Mouse (Mus musculus): Measurements from ENCODE around the gene Casq1.
"Not testable (repeated sequence)": the region's sequence is repeated elsewhere in the genome, so short reads cannot be mapped to it uniquely, and the experiment has no call there.

Casq1 gene

DNA sequence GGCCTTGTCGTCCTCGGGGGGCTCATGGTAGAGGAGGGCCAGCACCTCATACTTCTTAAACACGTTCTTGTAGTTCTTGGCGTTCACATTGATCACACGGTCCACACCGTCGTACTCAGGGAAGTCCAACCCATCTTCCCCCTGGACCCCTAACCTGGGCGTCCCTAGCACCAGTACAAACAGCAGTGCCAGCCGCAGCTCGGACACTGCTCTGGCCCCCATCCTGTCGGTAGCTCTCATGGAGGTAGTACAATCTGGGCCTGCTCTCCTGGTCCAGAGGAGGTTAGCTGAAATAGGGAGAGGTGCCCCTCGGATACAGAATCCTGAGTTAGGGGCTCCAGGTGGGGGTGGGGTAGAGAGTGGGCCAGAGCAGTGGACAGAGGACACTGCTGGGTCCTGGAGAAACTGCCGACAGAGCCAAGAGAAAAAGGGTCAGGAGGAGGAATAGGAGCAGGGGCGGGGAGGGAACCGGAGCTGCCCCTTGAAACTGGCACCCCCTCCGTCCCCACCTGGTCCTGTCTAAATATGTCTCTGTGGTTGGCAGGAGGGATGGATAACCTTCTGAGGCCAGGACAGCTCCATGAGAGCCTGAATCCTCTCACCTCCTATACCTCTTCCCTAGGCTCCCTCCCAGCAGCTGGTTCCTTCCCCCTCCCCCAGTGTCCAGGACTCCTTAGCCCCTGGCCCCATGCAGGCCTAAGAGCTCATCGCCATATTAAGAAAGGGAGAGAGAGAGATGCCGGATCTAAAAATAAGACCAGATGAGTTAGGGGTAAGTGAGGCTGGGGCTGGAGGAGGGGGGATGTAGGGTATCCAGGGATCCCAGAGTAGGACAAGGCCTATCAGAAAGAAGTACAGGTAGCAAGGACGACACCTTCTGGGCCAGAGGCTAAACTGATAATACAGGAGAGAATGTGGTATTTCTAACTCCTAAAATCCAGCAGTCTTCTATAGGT is at the start of gene Casq1:
TSS of gene Casq1 (minus strand) at position 418 of the 956 bp plus-strand sequence.
- no peak for DNase-seq (ENCODE audit: low read depth in 1 of 2, low spot score in 2 of 2)

DNA sequence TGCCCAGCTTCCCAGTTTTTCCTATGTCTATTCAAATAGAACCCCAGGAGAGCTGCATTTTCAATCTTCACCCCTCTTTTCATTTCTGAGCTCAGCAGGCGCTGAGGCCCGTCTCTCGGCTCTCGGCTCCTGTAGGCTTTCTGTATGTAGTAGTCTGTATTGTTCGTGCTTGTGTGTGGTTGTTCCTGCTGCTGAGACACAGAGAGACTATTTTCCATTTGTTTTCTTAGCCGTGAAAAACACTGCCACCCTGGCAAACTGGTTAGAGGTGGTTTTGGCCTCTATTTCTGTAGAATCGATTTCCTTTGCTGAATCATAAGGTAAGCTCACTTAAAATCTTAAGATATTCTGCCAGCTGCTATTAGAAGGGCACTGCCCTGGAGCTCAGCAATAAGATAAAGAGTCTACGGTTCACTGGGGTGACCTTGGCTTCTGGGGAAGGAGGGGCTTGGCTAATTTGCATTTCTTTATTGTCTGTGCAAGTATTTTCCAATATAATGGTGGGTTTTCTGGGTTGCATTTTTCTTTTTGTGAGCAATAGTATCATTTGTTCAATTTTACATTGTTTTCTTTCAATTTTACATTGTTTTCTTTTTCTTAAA is 41.9 kb upstream of the Casq1 start, which contains the start of gene Igsf8:
TSS of gene Igsf8 (plus strand) at position 165 of the 602 bp plus-strand sequence.
- DNase-seq (ENCODE audit: low read depth in 1 of 2, low spot score in 2 of 2), result no peak

DNA sequence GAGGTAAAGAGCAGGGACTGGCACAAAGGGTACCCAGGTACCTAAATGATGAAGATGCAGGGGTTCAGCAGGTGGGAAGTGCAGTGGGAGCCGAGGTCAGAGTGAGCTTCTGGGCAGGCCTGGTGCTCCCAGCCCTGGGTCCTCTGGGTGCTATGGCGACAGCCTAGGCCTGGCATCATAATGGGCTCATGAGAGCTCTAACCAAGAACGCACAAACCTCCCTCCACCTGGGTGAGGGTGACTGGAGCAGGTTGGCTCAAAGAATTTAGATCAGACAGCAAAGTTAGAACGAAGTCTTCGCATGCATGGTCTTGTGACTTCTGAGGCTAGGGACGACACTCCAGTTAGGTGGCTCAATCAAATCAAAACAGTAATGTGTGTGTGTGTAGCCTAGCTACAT is 38.6 kb upstream of the Casq1 start, which contains the start of gene Atp1a4:
TSS of gene Atp1a4 (minus strand) at position 101 of the 400 bp plus-strand sequence.
- no peak for DNase-seq (ENCODE audit: low read depth in 1 of 2, low spot score in 2 of 2)

DNA sequence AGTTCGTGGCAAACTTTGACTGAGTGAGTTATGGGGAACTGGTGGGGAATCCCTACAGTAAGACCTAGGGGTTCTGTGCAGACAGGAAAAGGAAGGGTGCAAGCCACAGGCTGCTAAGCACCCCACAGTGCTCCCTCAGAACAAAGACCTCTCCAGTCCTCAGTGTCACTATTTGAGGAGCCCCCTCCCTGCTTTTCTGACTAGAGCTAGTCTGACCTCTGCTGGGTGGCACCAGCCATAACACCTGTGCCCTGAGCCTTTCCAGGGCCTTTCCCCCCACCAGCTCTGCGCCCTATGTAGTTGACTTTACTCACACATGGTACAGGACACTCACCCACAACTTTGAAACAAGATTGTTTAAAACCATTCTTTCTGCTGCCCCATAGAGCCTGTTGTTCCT is 28.0 kb upstream of the Casq1 start:
- DNase-seq (ENCODE audit: low read depth in 1 of 2, low spot score in 2 of 2), result no peak

DNA sequence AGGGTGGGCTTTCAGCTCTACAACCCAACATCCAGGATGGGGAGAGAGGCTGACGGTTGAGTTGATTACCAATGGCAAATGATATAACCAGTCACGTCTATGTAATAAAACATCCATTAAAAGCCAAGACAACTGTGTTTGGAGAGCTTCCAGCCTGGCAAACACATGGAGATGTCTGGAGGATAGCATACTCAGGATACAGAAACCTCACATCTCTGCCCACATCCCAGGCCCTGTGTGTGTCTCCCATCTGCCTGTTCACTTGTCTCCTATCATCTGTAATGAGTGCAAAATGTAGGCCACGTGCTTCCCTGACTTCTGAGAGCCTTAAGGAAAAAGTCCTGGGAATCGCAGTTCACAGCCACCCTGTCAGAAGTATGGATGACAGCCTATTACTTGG is 27.5 kb upstream of the Casq1 start:
- DNase-seq (ENCODE audit: low read depth in 1 of 2, low spot score in 2 of 2), result no peak

DNA sequence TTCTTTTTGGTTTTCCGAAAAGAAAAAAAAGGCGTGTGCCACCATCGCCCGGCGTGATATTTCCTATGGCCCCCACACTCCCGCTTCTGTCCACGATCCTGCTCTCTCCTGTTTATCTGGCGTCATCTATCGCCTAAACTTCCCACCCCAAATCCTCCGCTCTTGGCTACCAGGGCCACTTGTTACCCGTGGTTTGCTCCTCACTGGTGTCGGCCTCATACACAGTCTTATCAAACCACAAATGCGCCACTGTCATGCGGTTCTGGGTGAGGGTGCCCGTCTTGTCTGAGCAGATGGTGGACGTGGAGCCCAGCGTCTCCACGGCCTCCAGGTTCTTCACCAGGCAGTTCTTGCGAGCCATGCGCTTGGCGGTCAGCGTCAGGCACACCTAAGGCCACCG is 25.0 kb upstream of the Casq1 start:
- DNase-seq (ENCODE audit: low read depth in 1 of 2, low spot score in 2 of 2), result not testable (repeated sequence)

DNA sequence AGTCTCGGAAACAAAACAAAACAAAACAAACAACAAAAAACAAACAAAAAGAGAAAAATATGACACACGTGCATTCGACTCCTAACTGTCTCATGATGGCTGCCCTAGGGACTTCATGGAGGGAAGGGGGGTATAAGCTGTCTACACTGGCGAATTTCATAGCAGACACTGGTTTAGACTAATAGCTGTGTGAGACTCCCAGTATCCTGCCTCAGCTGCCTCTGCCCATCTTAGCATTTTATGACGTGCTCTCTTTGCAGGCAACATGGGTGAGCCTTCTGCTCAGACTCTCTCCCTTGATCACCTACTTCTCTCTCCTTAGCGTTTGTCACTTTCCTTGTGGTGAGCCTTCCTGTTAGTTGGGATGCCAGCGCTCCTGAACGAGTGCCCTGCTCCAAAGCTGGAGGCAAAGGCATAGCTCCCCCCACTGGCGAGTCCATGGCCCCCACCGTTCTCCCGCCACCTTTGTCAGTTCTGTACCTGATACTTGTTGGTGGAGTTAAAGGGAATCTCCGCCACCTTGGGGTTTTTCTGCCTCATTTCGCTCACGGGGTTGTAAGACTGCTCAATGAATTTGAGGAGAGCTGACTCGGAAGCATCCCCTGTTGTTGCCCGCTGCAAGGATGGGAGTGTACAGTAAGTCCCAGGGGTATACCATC is 24.0 kb upstream of the Casq1 start:
- DNase-seq (ENCODE audit: low read depth in 1 of 2, low spot score in 2 of 2), result no peak

DNA sequence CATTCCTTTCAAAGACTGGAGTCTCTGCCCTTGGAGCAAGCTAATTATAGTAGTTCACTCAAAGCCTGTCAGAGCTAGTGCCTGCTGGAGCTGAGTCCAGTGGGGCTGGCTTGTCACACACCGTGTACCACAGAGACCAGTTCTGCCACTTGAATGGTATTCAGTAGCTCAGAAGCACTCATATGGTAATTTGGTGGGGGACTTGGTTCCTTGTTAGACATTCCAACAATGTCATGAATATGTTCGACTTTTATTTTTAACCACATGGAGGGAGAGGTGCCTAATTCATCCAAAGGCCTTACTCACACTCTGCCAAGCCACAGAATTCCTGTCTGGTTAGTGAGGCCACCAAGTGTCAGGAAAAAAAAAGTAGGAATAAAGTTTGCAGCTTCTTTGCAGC is 22.7 kb upstream of the Casq1 start:
- no peak for DNase-seq (ENCODE audit: low read depth in 1 of 2, low spot score in 2 of 2)

DNA sequence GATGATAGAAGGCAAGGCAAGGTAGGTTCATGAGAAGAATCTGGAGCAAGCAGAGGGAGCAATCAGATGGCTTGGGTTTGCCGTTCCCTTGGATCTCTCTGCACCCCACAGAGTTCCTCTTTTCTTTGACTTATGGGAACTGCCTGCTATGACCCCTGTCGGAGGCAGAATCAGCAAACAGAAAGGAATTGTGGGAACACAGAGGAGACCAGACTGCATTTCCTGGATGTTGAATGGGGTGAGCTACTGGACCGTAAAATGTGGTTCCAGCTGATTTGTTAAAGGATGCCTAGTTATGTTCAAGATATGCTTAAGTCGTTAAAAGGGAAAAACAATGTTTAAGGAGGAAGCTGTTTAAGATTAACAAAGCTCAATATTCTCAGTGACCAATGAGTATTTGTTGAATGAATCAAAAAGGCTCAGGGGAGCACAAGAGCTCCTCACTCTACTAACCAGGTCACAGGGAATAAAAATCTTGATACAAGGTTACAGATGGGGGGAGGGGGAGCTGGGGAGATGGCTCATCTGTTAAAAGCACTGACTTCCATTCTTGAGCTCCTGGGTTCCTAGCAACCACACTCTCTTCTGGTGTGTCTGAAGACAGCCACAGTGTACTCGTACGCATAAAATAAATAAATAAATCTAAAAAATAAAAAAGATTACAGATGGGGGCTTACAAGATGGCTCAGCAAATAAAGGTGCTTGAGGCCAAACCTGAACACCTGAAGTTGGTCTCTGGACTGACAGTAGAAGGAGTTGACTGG is 21.5 kb upstream of the Casq1 start:
- DNase-seq (ENCODE audit: low read depth in 1 of 2, low spot score in 2 of 2), result peak in 1 of 2 experiments; percentile 8

DNA sequence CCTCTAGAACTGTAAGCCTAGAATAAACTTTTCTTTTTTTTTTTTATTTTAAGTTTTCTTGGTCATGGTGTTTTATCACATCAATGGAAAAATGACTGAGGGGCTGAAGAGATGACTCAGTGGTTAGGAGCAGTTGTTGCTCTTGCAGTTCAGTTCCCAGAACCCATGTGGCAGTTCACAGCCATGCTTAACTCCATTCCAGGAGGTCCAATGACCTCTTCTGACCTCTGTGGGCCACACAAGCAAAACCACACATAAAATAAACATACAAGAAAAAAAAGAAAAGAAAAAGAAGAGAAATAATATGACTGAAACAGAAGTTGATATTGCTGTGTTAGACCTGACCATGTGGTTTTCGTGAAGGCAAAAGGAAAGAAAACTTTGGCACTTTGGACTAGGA is 9.5 kb upstream of the Casq1 start:
- DNase-seq (ENCODE audit: low read depth in 1 of 2, low spot score in 2 of 2), result no peak

DNA sequence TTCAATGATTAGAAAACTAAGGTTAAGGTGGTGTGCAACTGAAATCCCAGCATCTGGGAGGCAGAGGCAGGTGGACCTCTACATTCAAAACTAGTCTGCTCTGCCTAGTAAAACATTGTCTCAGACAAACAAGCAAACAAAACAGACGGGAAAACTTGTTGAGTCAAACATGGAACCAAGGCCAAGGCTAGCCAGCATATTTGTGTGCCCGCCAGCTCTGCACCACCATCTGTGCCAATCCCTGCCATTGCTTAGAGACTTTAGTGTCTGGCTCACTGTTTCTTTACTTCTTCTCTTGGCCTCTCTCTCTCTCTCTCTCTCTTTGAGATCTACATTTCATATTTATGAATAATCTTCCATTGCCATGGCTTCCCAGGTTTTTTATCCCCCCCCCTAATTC is 8.5 kb upstream of the Casq1 start:
- no peak for DNase-seq (ENCODE audit: low read depth in 1 of 2, low spot score in 2 of 2)

DNA sequence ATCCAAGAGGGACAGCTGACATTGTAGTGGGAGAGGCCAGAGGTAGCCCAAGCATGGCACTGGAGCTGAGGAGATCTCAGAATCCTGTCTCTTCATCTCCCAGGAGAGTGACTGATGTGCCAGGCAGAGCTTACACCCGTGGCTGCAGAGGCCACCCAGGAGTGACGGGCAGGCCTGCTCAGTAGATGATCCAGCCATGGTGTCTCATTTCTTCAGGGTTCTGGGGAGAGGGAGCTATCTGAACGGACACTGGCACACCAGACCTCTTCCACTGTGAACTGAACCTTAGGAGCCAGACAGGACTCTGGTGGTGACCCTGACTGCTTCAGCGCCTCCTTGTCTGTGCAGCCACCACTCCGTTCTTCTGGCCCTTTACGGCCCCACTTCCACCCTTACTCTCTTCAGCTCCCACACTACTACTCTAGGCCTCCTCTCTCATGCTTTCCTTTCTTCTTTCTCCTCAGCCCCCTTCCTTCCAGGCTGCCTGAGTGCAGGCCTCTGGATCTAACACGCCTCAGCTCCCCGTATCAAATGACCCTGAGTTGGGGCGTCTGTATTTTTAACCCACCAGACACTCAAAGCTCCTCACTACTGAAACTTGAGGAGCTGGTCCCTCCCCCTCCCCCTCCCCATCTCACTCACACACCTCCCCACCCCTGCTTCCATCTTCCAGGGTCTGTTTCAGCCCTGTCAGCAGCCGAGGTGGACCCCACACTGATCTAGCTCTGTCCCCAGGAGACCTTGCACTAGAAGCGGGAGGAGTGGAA is 1.8 kb upstream of the Casq1 start:
- DNase-seq (ENCODE audit: low read depth in 1 of 2, low spot score in 2 of 2), result no peak

DNA sequence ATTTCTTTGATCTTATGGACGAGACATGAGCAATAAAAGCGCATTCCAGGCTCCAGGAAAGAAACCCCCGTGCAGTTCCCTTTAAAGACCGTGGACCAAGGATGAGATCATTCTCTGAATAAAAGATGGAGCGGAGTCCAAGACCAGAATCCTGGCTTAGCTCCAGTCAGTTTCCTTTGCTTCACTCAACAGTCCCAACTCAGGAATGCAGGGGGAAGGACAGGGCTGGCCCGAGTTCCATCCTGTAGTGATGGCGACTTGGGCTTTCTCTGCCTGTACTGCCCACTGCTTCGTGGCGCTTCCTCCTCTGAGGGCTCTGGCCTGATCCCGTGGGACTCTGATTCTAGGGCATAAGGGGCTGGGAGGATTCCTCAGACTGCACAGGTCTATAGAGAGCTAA is 746 bp upstream of the Casq1 start:
- no peak for DNase-seq (ENCODE audit: low read depth in 1 of 2, low spot score in 2 of 2)

DNA sequence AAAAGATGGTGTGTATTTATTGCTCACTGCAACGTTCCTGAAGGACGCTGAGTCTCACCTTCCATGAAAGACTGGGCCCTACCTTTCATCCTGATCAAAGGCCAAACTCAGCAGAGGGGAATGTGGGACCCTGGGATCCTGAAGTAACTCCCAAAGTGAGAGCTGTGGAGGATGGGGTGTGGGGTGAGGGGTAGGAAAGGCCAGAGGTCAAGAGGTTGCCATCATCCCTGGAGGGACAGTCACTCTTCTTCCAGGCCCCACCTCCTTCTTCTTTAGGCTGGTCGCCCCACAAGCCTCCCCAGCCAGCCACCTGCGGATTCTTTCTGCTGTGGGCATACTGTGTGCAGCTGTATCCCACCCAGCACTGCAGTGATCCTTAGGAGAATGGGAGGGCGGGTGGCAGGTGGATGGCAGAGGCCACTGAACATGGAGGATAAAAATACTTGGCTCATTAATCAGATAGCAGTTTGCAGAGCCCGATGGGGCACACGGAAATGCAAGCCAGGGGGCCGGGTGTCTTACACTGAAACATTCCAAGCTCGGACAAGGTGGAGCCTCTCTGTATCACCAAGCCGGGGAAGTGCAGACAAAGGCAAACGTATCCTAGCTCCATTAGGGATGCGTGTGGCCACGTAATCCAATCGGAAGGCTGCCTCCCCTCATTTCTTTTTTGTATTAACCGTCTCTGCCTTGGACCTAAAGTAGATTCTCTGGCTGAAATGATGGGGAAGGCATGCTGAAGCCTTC is 1.3 kb downstream of the Casq1 start:
- DNase-seq (ENCODE audit: low read depth in 1 of 2, low spot score in 2 of 2), result no peak

DNA sequence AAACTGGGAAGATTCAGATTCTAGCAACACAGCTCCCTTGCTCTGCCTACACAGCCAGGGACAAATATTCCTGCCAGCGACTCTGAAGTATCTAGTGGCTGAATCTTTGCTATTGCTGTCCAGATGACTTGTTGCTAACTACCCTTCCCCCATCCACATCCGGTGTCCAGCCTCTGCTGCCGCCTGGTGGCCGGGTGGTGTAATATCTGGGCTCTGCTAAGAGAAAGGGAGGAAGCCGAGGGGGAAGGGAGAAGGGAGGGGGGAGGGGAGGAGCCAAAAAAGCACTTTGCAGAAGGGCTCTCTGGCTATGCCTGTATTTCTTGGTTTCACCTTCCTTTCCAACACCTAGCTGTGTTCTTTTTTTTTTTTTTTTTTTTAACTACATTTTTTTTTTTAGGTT is 2.5 kb downstream of the Casq1 start:
- DNase-seq (ENCODE audit: low read depth in 1 of 2, low spot score in 2 of 2), result peak; percentile 75 to 87

DNA sequence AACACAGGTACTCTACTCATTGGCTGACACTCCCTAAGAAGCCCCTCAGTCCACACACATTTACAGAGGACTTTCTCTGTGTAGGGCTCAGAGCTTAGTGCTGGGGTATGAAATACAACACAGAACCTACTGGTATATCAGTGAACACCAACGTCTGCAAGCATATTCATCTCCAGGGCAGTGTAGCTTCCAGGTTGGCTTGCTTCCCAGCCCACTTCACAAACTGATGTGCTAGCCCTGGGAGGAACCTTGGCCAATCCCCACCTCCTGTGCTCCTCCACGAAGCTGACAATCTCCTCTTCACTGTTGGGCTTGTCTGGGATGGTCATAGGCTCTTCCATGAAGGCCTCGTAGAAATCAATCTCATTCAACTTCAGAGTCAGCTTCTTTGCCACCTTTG is 4.9 kb downstream of the Casq1 start:
- no peak for DNase-seq (ENCODE audit: low read depth in 1 of 2, low spot score in 2 of 2)

DNA sequence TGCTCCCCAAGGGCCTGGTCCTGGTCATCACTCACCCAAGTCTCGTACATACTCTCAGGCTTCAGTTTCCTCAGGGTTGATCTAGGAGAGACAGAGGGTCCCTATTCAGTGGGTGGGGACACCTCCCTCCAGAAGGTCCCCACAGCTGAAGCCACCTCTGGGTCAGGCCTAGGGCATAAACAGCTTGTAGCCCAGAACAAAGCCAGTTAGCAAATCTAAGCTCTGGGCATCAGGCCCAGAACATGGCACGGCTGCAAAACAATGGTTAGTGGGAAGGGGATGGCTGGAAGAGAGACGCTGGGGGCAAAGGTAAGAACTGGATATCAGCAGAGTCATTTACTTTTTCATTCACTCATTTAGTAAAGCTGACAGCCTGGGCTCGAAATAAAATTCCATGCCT is 5.9 kb downstream of the Casq1 start:
- DNase-seq (ENCODE audit: low read depth in 1 of 2, low spot score in 2 of 2), result no peak

DNA sequence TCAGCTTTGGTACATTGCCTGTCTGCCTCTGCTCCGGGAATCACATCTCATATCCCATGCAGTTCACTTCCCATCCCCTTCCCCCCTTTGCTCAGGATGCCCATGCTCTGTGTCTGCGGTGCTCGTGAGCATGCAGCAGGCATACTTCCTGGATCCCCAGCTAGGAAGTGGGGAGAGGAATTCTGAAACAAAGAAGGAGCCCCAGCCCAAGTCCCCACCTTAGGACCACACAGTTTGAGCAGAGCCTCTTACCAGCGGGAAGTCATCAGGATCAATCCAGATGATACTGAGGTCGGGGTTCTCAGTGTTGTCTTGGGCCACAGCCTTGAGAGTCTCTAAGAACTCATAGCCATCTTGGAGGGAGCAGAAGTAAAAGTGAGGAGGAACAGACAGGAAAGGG is 6.9 kb downstream of the Casq1 start:
- no peak for DNase-seq (ENCODE audit: low read depth in 1 of 2, low spot score in 2 of 2)

DNA sequence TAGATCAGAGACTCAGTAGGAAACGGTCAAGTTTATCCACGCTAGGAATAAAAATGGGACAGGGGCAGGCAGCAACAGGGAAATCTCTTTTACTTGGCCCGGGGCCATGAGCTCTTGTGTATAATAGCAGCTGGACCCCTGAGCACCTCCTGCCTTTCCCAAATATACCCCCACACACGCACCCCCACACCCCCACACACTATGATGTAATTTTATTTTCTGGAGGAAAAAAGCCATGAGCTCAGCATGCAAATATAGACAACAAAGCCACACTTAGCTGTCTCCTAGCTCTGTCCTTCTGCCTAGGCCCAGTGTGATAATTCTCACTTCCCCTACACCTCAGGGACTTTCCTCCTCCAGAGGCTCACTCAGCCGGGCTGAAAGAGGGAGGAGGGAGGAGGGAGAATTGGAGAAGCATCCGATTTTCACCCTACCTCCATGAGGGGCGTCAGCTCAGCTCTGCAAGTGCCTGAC is 12.5 kb downstream of the Casq1 start:
- DNase-seq (ENCODE audit: low read depth in 1 of 2, low spot score in 2 of 2), result peak in 1 of 2 experiments; percentile 38
